Mouse (Mus musculus): Measurements from ENCODE around the gene Fosb.

The Fosb gene

GRCm38 (mm10) chr7:19255395-19255794, 54.5 kb downstream of the Fosb start:
- peak in 1 of 2 experiments; percentile 26 for DNase-seq (ENCODE audit: inconsistent age in 2 of 2, low spot score in 1 of 2)

DNA sequence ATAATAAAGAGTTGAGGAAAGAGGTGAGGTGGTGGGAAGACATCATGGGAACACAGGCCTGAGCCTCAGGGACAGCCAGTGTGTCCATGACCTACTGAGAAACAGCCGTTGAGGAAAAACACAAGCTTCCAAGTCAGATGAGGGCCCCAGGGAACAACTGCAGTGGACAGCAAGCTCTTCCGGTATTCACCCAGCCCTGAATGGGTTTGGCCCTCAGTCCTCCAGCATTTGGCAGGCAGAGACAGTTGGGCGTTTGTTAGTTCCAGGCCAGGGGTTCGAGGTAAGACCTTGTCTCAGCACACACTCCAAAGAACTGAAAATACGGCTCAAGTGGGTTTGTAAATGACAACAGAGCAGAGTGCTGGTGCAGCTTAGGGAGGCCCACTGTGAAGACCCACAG, 56.4 kb downstream of the Fosb start:
- peak in 1 of 2 experiments; percentile 65 for DNase-seq (ENCODE audit: inconsistent age in 2 of 2, low spot score in 1 of 2)
